Mouse (Mus musculus) lung, adult 18-20 months (tissue): ENCODE data around the gene Atf5.

Experiments
- DNase-seq, 2 experiments: peaks; one replicate each; pipeline ENCODE4 v3.0.0; 2022; ENCODE audit warnings: mixed read lengths in 2 of 2

Gene Atf5

GRCm38 (mm10) chr7:44816470-44817021 lies at the start of gene Atf5:
Gene Atf5, minus strand, starts transcription at chr7:44816658.
- peak; percentile 55 to 59 for DNase-seq

GRCm38 (mm10) chr7:44864595-44865542 lies 48.4 kb upstream of the Atf5 start:
- DNase-seq: peak; percentile 35 to 56

GRCm38 (mm10) chr7:44863982-44864494 lies 47.6 kb upstream of the Atf5 start:
- no peak for DNase-seq

- DNase-seq: no peak
These were observed 46.8 kb upstream of the Atf5 start for GRCm38 (mm10) chr7:44863210-44863609.

- no peak for DNase-seq
These were observed 46.0 kb upstream of the Atf5 start for GRCm38 (mm10) chr7:44862434-44862833.

- DNase-seq: no peak
These were observed 45.0 kb upstream of the Atf5 start for GRCm38 (mm10) chr7:44861429-44861816.

GRCm38 (mm10) chr7:44860576-44861428 lies 44.3 kb upstream of the Atf5 start:
- peak; percentile 43 to 57 for DNase-seq

GRCm38 (mm10) chr7:44859896-44860295 lies 43.4 kb upstream of the Atf5 start:
- DNase-seq: no peak

GRCm38 (mm10) chr7:44857905-44858304 lies 41.4 kb upstream of the Atf5 start:
- DNase-seq: peak; percentile 59 to 63

- peak; percentile 86 to 89 for DNase-seq
These were observed 40.6 kb upstream of the Atf5 start, which contains the start of gene Pnkp for GRCm38 (mm10) chr7:44857042-44857552. Gene Pnkp, plus strand, starts transcription at chr7:44857139.

- no peak for DNase-seq
These were observed 39.9 kb upstream of the Atf5 start for GRCm38 (mm10) chr7:44856265-44856916.

- DNase-seq: no peak
These were observed 38.6 kb upstream of the Atf5 start for GRCm38 (mm10) chr7:44855036-44855435.

GRCm38 (mm10) chr7:44854356-44855031 lies 38.0 kb upstream of the Atf5 start:
- DNase-seq: peak; percentile 91 to 93

- DNase-seq: no peak
These were observed 37.3 kb upstream of the Atf5 start for GRCm38 (mm10) chr7:44853596-44854355.

GRCm38 (mm10) chr7:44853065-44853464 lies 36.6 kb upstream of the Atf5 start:
- DNase-seq: no peak

GRCm38 (mm10) chr7:44852259-44853027 lies 36.0 kb upstream of the Atf5 start:
- no peak for DNase-seq

GRCm38 (mm10) chr7:44851625-44852234 lies 35.3 kb upstream of the Atf5 start:
- DNase-seq: no peak

- no peak for DNase-seq
These were observed 34.5 kb upstream of the Atf5 start for GRCm38 (mm10) chr7:44850789-44851624.
